Mouse (Mus musculus): Measurements from ENCODE around the gene Galnt9. TPM values are rescaled to one million over a fixed set of nuclear protein-coding genes. Genes with fewer than 3 reads are reported as not detected.

The Galnt9 gene
- polyA plus RNA-seq, 2 experiments: 0.03 TPM; not detected in 1

DNA sequence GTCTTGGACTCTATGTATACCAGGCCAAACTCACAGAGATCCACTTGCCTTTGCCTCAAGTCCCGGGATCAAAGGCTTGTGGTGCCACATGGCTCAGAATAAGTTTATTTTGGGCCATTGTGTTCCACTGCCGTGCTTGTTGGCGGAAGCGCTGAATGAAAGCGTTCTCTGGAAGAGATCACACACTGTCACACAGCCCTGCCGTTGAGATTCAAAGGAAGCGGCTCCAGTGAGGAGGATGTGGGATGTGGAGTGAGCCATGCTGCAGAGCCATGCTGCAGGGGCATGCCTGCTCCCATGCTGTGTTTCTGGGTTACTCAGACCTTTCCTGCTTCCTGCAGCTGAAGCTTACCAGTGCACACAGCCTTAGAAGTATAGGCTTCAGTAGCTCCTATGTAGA is 4.3 kb downstream of the Galnt9 start:
- Histone ChIP-seq H3K9ac (replicated peaks) (no peak overlapping the region), H3K4me1 (replicated peaks; ENCODE audit: control insufficient read depth in 2 of 2, insufficient read depth in 2 of 2, low read length in 1 of 2) (no peaks in the 10 kb centered on the region), H3K4me2 (ENCODE audit: low read depth) (no peak overlapping the region), H3K27ac (no peak overlapping the region), H3K9me3 (ENCODE audit: control insufficient read depth, low read length) (no peaks in the 10 kb centered on the region), H3K4me3 (ENCODE audit: insufficient read depth in 1 of 2, low read depth in 2 of 2, low read length in 2 of 2) (no peak overlapping the region), H3K27me3 (ENCODE audit: control insufficient read depth, insufficient read depth, low read length) (peaks cover 26% of the 10 kb centered on the region), H3K36me3 (replicated peaks; ENCODE audit: control insufficient read depth, insufficient read depth, low read depth) (no peaks in the 10 kb centered on the region)
- 37% methylated on average over 7 of the region's 7 CpGs for WGBS (ENCODE audit: insufficient replicate concordance)
- no peak for ATAC-seq (ENCODE audit: insufficient read depth)
- TF ChIP-seq CTCF (IDR thresholded peaks at IDR 0.05; ENCODE audit: low read depth): no peak
- TF ChIP-seq EP300 (IDR thresholded peaks at IDR 0.05; ENCODE audit: low read depth): no peak
- DNase-seq (ENCODE audit: low read depth in 3 of 3, low spot score in 3 of 3): no peak

DNA sequence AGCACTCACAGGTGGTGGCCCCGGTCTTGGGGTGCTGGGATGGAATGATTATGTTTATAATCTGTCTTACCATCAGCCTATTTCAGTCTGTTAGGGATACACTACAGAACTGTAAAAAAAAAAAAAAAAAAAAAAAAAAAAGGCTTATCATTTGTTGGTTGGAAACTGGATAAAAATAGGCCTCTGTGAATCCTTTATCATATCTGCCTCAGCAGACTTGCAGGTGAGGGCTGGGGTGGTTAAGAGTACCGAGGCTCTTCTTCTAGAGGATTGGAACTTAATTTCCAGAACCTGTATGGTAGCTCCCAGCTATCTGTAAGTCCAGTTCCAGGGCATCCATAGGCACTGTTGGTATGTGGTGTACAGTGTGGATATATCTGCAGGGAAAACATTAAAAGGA is 6.0 kb downstream of the Galnt9 start:
- H3K36me3 ChIP-seq (replicated peaks; ENCODE audit: control insufficient read depth, insufficient read depth, low read depth): no peaks in the 10 kb centered on the region
- ATAC-seq (ENCODE audit: insufficient read depth) (no peak), DNase-seq (ENCODE audit: low read depth in 3 of 3, low spot score in 3 of 3) (no peak)
- WGBS (ENCODE audit: insufficient replicate concordance): 29% methylated on average over 2 of the region's 2 CpGs
- peaks cover 8% of the 10 kb centered on the region for H3K27me3 ChIP-seq (ENCODE audit: control insufficient read depth, insufficient read depth, low read length)
- no peaks in the 10 kb centered on the region for H3K9me3 ChIP-seq (ENCODE audit: control insufficient read depth, low read length)
- no peak overlapping the region for H3K9ac ChIP-seq (replicated peaks)
- no peaks in the 10 kb centered on the region for H3K4me1 ChIP-seq (replicated peaks; ENCODE audit: control insufficient read depth in 2 of 2, insufficient read depth in 2 of 2, low read length in 1 of 2)
- H3K27ac ChIP-seq: no peak overlapping the region
- no peak overlapping the region for H3K4me3 ChIP-seq (ENCODE audit: insufficient read depth in 1 of 2, low read depth in 2 of 2, low read length in 2 of 2)
- no peak for TF ChIP-seq CTCF (IDR thresholded peaks at IDR 0.05; ENCODE audit: low read depth)
- no peak for TF ChIP-seq EP300 (IDR thresholded peaks at IDR 0.05; ENCODE audit: low read depth)
- no peak overlapping the region for H3K4me2 ChIP-seq (ENCODE audit: low read depth)

DNA sequence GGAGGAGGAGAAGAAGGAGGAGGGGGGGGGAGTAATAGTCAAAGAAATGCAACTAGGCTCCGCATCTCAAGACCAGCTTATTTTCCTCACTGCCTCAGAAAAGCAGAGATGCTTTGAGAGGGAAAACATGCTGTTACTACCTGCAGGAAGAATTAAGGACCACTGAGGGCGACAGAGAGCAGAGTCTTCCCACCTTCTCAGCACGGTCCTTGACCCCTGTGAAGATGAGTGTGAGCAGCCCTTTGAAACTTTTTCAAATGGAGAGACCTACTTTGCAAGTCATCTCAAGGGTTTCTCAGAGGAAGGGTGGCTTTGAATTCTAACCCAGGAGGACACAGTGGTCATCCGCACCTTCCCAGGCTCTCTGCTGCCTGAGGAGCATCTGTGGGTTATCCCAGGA is 6.7 kb downstream of the Galnt9 start:
- Histone ChIP-seq H3K4me2 (ENCODE audit: low read depth) (no peak overlapping the region), H3K9me3 (ENCODE audit: control insufficient read depth, low read length) (no peaks in the 10 kb centered on the region), H3K4me1 (replicated peaks; ENCODE audit: control insufficient read depth in 2 of 2, insufficient read depth in 2 of 2, low read length in 1 of 2) (no peaks in the 10 kb centered on the region), H3K9ac (replicated peaks) (no peak overlapping the region), H3K27ac (no peak overlapping the region), H3K4me3 (ENCODE audit: insufficient read depth in 1 of 2, low read depth in 2 of 2, low read length in 2 of 2) (no peak overlapping the region), H3K36me3 (replicated peaks; ENCODE audit: control insufficient read depth, insufficient read depth, low read depth) (no peaks in the 10 kb centered on the region), H3K27me3 (ENCODE audit: control insufficient read depth, insufficient read depth, low read length) (peaks cover 2% of the 10 kb centered on the region)
- ATAC-seq (ENCODE audit: insufficient read depth): no peak
- 8% methylated on average over 4 of the region's 4 CpGs for WGBS (ENCODE audit: insufficient replicate concordance)
- TF ChIP-seq CTCF (IDR thresholded peaks at IDR 0.05; ENCODE audit: low read depth) (no peak), EP300 (IDR thresholded peaks at IDR 0.05; ENCODE audit: low read depth) (no peak)
- DNase-seq (ENCODE audit: low read depth in 3 of 3, low spot score in 3 of 3): no peak

DNA sequence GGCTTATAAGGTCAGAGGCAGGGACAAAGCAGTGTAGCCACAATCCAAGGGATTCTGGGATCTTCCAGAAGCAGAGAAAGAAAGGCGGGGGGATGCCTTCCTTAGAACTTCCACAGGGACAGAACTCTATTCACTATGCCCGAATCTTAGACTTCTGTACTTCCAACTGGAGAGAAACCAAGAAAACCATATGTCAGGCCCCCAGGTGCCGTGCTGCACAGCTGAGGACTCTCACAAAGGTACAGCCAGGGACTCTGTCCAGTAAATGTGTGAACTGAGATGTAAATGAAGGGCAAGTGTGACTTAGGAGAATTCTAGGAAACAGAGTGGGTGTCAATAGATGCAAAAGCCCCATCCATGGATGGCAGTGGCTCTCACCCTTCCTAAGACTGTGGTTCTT is 7.8 kb downstream of the Galnt9 start:
- no peak for ATAC-seq (ENCODE audit: insufficient read depth)

DNA sequence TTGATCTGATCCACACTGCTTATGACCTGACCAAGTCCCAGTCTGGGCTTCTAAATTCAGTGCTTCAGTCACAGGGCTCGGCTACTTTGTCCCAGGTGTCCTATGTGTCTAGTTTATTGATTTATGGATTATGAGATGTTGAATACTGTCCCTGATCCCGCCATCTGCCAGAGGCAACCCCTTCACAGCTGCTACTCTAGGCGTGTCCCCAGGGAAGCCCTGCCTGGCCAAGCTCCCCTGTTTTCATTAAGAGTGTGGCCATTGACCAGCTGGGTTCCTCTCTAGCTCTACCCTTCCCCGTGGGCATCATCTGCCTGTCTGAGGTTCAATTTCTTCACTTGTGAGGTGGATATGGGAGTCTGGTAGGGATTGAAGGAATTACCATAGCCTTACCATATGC is 9.2 kb downstream of the Galnt9 start:
- WGBS (ENCODE audit: insufficient replicate concordance): 40% methylated on average over 4 of the region's 4 CpGs

More for the DNA sequence above, 7.8 kb downstream of the Galnt9 start:
- no peak for TF ChIP-seq CTCF (IDR thresholded peaks at IDR 0.05; ENCODE audit: low read depth)
- no peak for TF ChIP-seq EP300 (IDR thresholded peaks at IDR 0.05; ENCODE audit: low read depth)
- Histone ChIP-seq H3K4me1 (replicated peaks; ENCODE audit: control insufficient read depth in 2 of 2, insufficient read depth in 2 of 2, low read length in 1 of 2) (no peaks in the 10 kb centered on the region), H3K4me3 (ENCODE audit: insufficient read depth in 1 of 2, low read depth in 2 of 2, low read length in 2 of 2) (no peak overlapping the region), H3K4me2 (ENCODE audit: low read depth) (no peak overlapping the region), H3K27ac (no peak overlapping the region), H3K9ac (replicated peaks) (no peak overlapping the region), H3K27me3 (ENCODE audit: control insufficient read depth, insufficient read depth, low read length) (no peaks in the 10 kb centered on the region; the same call in 1 of the 2 replicates), H3K9me3 (ENCODE audit: control insufficient read depth, low read length) (no peaks in the 10 kb centered on the region), H3K36me3 (replicated peaks; ENCODE audit: control insufficient read depth, insufficient read depth, low read depth) (no peaks in the 10 kb centered on the region)
- no peak for DNase-seq (ENCODE audit: low read depth in 3 of 3, low spot score in 3 of 3)
- WGBS (ENCODE audit: insufficient replicate concordance): 41% methylated on average over 3 of the region's 3 CpGs

More for the DNA sequence above, 9.2 kb downstream of the Galnt9 start:
- TF ChIP-seq CTCF (IDR thresholded peaks at IDR 0.05; ENCODE audit: low read depth) (no peak), EP300 (IDR thresholded peaks at IDR 0.05; ENCODE audit: low read depth) (no peak)
- no peak overlapping the region for H3K4me3 ChIP-seq (ENCODE audit: insufficient read depth in 1 of 2, low read depth in 2 of 2, low read length in 2 of 2)
- no peak overlapping the region for H3K9ac ChIP-seq (replicated peaks)
- no peaks in the 10 kb centered on the region; the same call in 1 of the 2 replicates for H3K27me3 ChIP-seq (ENCODE audit: control insufficient read depth, insufficient read depth, low read length)
- H3K27ac ChIP-seq: no peak overlapping the region
- ATAC-seq (ENCODE audit: insufficient read depth) (no peak), DNase-seq (ENCODE audit: low read depth in 3 of 3, low spot score in 3 of 3) (no peak)
- H3K4me2 ChIP-seq (ENCODE audit: low read depth): no peak overlapping the region
- H3K36me3 ChIP-seq (replicated peaks; ENCODE audit: control insufficient read depth, insufficient read depth, low read depth): no peaks in the 10 kb centered on the region
- H3K9me3 ChIP-seq (ENCODE audit: control insufficient read depth, low read length): no peaks in the 10 kb centered on the region
- H3K4me1 ChIP-seq (replicated peaks; ENCODE audit: control insufficient read depth in 2 of 2, insufficient read depth in 2 of 2, low read length in 1 of 2): no peaks in the 10 kb centered on the region
